Mouse (Mus musculus): ENCODE data around the gene Bex4.

DNA sequence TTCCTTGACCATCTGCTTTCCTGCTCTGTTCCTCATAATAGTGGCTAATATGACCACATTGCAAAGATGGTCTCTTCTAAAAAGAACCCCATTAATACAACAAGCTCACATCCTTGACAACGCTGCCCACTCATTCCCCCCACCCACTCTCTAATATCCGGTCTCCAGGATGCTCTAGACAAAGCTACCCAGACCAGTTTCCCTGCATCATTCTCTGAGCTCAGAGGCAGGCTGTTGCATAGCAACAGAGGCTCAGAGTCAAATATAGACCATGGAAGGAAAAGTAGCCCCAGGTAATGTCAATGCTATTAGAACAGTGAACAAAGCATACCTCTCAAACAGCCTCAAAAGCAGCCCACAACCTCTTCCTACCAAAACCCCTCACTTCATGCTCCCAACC, 44.4 kb upstream of the Bex4 start:
- no peak for TF ChIP-seq POLR2A (IDR thresholded peaks at IDR 0.05; ENCODE audit: insufficient read length, low read depth)
- no peak for TF ChIP-seq TCF12 (IDR thresholded peaks at IDR 0.05; ENCODE audit: insufficient read depth, poor library complexity, severe bottlenecking)
- TF ChIP-seq MAX (IDR thresholded peaks at IDR 0.05; ENCODE audit: low read depth) = no peak
- no peak for TF ChIP-seq MYOG (IDR thresholded peaks at IDR 0.05; ENCODE audit: control insufficient read depth in 1 of 3, insufficient read depth in 1 of 3, insufficient read length in 2 of 3, low read depth in 2 of 3)
- no peak for TF ChIP-seq POLR2AphosphoS2 (IDR thresholded peaks at IDR 0.05; ENCODE audit: insufficient read length, low read depth)
- TF ChIP-seq TCF3 (IDR thresholded peaks at IDR 0.05; ENCODE audit: insufficient read length, low read depth) = no peak
- TF ChIP-seq E2F4 (IDR thresholded peaks at IDR 0.05; ENCODE audit: insufficient read depth) = no peak
- TF ChIP-seq MYOD1 (IDR thresholded peaks at IDR 0.05; ENCODE audit: control insufficient read depth in 1 of 3, insufficient read length in 2 of 3, low read depth in 2 of 3) = no peak

Measured in myocyte (in vitro differentiated cells).